7 mouse cellular contexts compared by ENCODE assay signal in genomic region chr10:76931122-76931521, GRCm38 (mm10). TPM values are rescaled to one million over a fixed set of nuclear protein-coding genes. Genes with fewer than 3 reads are reported as not detected.
DNase-seq lines count a peak whose midpoint lies in the region; ATAC-seq lines count a peak whose summit lies in the region.

No protein-coding gene starts in this region.

- no peaks in the 10 kb centered on the region for H3K9me3 ChIP-seq in forebrain, embryonic 11.5 days (ENCODE audit: control insufficient read depth, low read length)

- H3K27me3 ChIP-seq in forebrain, embryonic 11.5 days (ENCODE audit: control insufficient read depth, insufficient read depth, low read length): no peaks in the 10 kb centered on the region

- no peak overlapping the region for H3K4me2 ChIP-seq in forebrain, embryonic 11.5 days (ENCODE audit: low read depth, low read length, severe bottlenecking)

- H3K27ac ChIP-seq in forebrain, embryonic 11.5 days (ENCODE audit: low read depth, low read length): no peak overlapping the region

- no peaks in the 10 kb centered on the region for H3K4me1 ChIP-seq in forebrain, embryonic 11.5 days (replicated peaks; ENCODE audit: control insufficient read depth, insufficient read depth, low read length)

- H3K4me3 ChIP-seq in forebrain, embryonic 11.5 days (ENCODE audit: low read depth, low read length): no peak overlapping the region

- ATAC-seq in forebrain, embryonic 11.5 days (replicated peaks; ENCODE audit: low FRiP score): no peak

- WGBS in forebrain, embryonic 11.5 days: 91% methylated on average over 6 of the region's 6 CpGs

- DNase-seq in 3134 (ENCODE audit: extremely low read depth, insufficient read length, low spot score): peak; percentile 63
- DNase-seq in 3T3-L1 (ENCODE audit: low read depth, low spot score): peak; percentile 95
- peak; percentile 72 to 75 for DNase-seq in cerebellum, postnatal 14 days
- peak; percentile 53 for DNase-seq in kidney, postnatal 10 days
- DNase-seq in urinary bladder, postnatal 36 days (ENCODE audit: low spot score in 2 of 2): peak; percentile 71 to 84
- DNase-seq in forebrain, embryonic 11.5 days (ENCODE audit: low spot score): no peak
- DNase-seq in frontal cortex, postnatal 36 days (ENCODE audit: low spot score in 2 of 2): no peak

- H3K9ac ChIP-seq in forebrain, embryonic 11.5 days (ENCODE audit: low read length): no peak overlapping the region

- no peaks in the 10 kb centered on the region for H3K36me3 ChIP-seq in forebrain, embryonic 11.5 days (ENCODE audit: control insufficient read depth, insufficient read depth, low read length)

RNA-seq across cellular contexts. Expression of gene Pcbp3, which starts 30.6 kb away (rescaled TPM):
- 35.4 and 38.9 TPM in 2 replicates for polyA plus RNA-seq in forebrain, embryonic 11.5 days (2014; fragmentation: Nextera tagmentation; extraction: Ambion mirVana)

Comparison
In these comparisons a context has a peak if more than half of its experiments do, and no peak if none do; other contexts are left out.
1. DNase-seq: peak in 3134 (single experiment), 3T3-L1 (single experiment), cerebellum, postnatal 14 days (2 of 2), kidney, postnatal 10 days (single experiment) and urinary bladder, postnatal 36 days (2 of 2); none in forebrain, embryonic 11.5 days (single experiment) and frontal cortex, postnatal 36 days (0 of 2).